Mouse (Mus musculus) CH12.LX (cell line): Measurements from ENCODE around the gene Col25a1. TPM values are rescaled to one million over a fixed set of nuclear protein-coding genes. Genes with fewer than 3 reads are reported as not detected.

Experiments
- DNase-seq: peaks from one replicate; pipeline ENCODE4 v3.0.0-alpha.2; 2013; ENCODE audit errors: extremely low read depth
- H3K27ac ChIP-seq: 2 replicates; pipeline ENCODE4 v1.5.1; 2012; ENCODE audit warnings: low read depth, mild to moderate bottlenecking, control low read depth, moderate library complexity; ENCODE audit not compliant: insufficient read depth
- H3K27me3 ChIP-seq: replicated peaks from 2 replicates; pipeline ENCODE3; 2012; ENCODE audit warnings: inconsistent platforms
- H3K36me3 ChIP-seq, 2 experiments: replicated peaks in 1 of 2; 2 replicates each; pipeline versions ENCODE3 to v1.6.1; 2012; ENCODE audit warnings: inconsistent platforms in 1 of 2, low read length in 1 of 2, mild to moderate bottlenecking in 1 of 2, mixed read lengths in 1 of 2, moderate library complexity in 1 of 2; ENCODE audit not compliant: control insufficient read depth in 1 of 2, insufficient read depth in 1 of 2
- H3K4me1 ChIP-seq, 2 experiments: 2 replicates each; pipeline ENCODE4 v1.6.1; 2012; ENCODE audit warnings: inconsistent platforms in 1 of 2, moderate library complexity in 1 of 2; ENCODE audit not compliant: insufficient read depth in 2 of 2, control insufficient read depth in 1 of 2
- H3K4me2 ChIP-seq: 2 replicates; pipeline ENCODE4 v1.6.1; 2012; ENCODE audit warnings: low read depth, mild to moderate bottlenecking, control low read depth; ENCODE audit not compliant: poor library complexity, insufficient read depth, severe bottlenecking
- H3K4me3 ChIP-seq, 3 experiments: fragments of 150-350 bp in 1 of 3; sonication (generic) in 1 of 3; replicated peaks in 1 of 3; 2 replicates each; pipeline versions ENCODE3 to v1.5.1; 2011 to 2012; ENCODE audit warnings: low read depth in 2 of 3, low read length in 2 of 3, mild to moderate bottlenecking in 2 of 3, moderate library complexity in 2 of 3, control low read depth in 1 of 3, improper control_type of control experiment in 1 of 3, inconsistent platforms in 1 of 3, mixed read lengths in 1 of 3; ENCODE audit not compliant: poor library complexity in 1 of 3
- H3K79me2 ChIP-seq: replicated peaks from 2 replicates; pipeline ENCODE4 v1.6.1; 2012; ENCODE audit warnings: mild to moderate bottlenecking, moderate library complexity; ENCODE audit not compliant: control insufficient read depth, poor library complexity, insufficient read depth, severe bottlenecking; ENCODE audit errors: extremely low read depth
- H3K9ac ChIP-seq: 2 replicates; pipeline ENCODE4 v1.6.1; 2012; ENCODE audit warnings: low read depth, mild to moderate bottlenecking, control low read depth, moderate library complexity; ENCODE audit not compliant: insufficient read depth
- H3K9me3 ChIP-seq: replicated peaks from 2 replicates; pipeline ENCODE3; 2012; ENCODE audit warnings: low read length, inconsistent platforms, mixed read lengths
- CHD1 ChIP-seq: IDR thresholded peaks from 2 replicates; pipeline ENCODE4 v1.6.1; 2012; ENCODE audit warnings: low read depth, low read length, improper control_type of control experiment, inconsistent platforms
- E2F4 ChIP-seq: IDR thresholded peaks from 2 replicates; pipeline ENCODE4 v1.6.1; 2011; ENCODE audit warnings: low read depth, low read length, improper control_type of control experiment; ENCODE audit not compliant: insufficient replicate concordance
- ELF1 ChIP-seq: IDR thresholded peaks from 2 replicates; pipeline ENCODE4 v1.6.1; 2014; ENCODE audit warnings: low read depth, mild to moderate bottlenecking, inconsistent platforms, low read length, improper control_type of control experiment
- EP300 ChIP-seq: IDR thresholded peaks from 2 replicates; pipeline ENCODE4 v1.6.1; 2011; ENCODE audit warnings: low read length, improper control_type of control experiment
- GABPA ChIP-seq: IDR thresholded peaks from 2 replicates; pipeline ENCODE4 v1.6.1; 2012; ENCODE audit warnings: low read depth, low read length, improper control_type of control experiment, inconsistent platforms; ENCODE audit not compliant: insufficient replicate concordance
- IRF4 ChIP-seq: IDR thresholded peaks from 2 replicates; pipeline ENCODE4 v1.6.1; 2014; ENCODE audit warnings: low read depth, mild to moderate bottlenecking, inconsistent platforms, low read length, improper control_type of control experiment
- JUN ChIP-seq: IDR thresholded peaks from 2 replicates; pipeline ENCODE4 v1.6.1; 2011; ENCODE audit warnings: low read depth, mild to moderate bottlenecking, low read length, improper control_type of control experiment, moderate library complexity; ENCODE audit not compliant: insufficient read depth
- JUND ChIP-seq: conservative IDR thresholded peaks from 2 replicates; pipeline ENCODE4 v1.6.1; 2011; ENCODE audit warnings: low read depth, low read length, improper control_type of control experiment
- KAT2A ChIP-seq: IDR thresholded peaks from 2 replicates; pipeline ENCODE4 v1.6.1; 2012; ENCODE audit warnings: low read length, improper control_type of control experiment, inconsistent platforms; ENCODE audit not compliant: insufficient replicate concordance
- MAZ ChIP-seq: IDR thresholded peaks from 2 replicates; pipeline ENCODE4 v1.6.1; 2012; ENCODE audit warnings: low read depth, mild to moderate bottlenecking, inconsistent platforms, low read length, improper control_type of control experiment, moderate library complexity
- NELFE ChIP-seq: IDR thresholded peaks from 2 replicates; pipeline ENCODE4 v1.6.1; 2011; ENCODE audit warnings: low read depth, low read length, improper control_type of control experiment
- NRF1 ChIP-seq: IDR thresholded peaks from 2 replicates; pipeline ENCODE4 v1.6.1; 2014; ENCODE audit warnings: low read depth, mild to moderate bottlenecking, inconsistent platforms, low read length, improper control_type of control experiment, moderate library complexity
- POLR2A ChIP-seq: IDR thresholded peaks from 2 replicates; pipeline ENCODE4 v1.6.1; 2011; ENCODE audit warnings: low read depth, mild to moderate bottlenecking, improper control_type of control experiment, low read length
- POLR2AphosphoS2 ChIP-seq: IDR thresholded peaks from 2 replicates; pipeline ENCODE4 v1.6.1; 2011; ENCODE audit warnings: low read depth, low read length, improper control_type of control experiment
- RCOR1 ChIP-seq: conservative IDR thresholded peaks from 2 replicates; pipeline ENCODE4 v1.6.1; 2012; ENCODE audit warnings: low read depth, mild to moderate bottlenecking, inconsistent platforms, low read length, improper control_type of control experiment
- SIN3A ChIP-seq: IDR thresholded peaks from 2 replicates; pipeline ENCODE4 v1.6.1; 2012; ENCODE audit warnings: low read length, improper control_type of control experiment, inconsistent platforms
- TCF12 ChIP-seq: IDR thresholded peaks from 2 replicates; pipeline ENCODE4 v1.6.1; 2014; ENCODE audit warnings: low read depth, mild to moderate bottlenecking, inconsistent platforms, low read length, improper control_type of control experiment
- UBTF ChIP-seq: IDR thresholded peaks from 2 replicates; pipeline ENCODE4 v1.6.1; 2012; ENCODE audit warnings: low read depth, mild to moderate bottlenecking, inconsistent platforms, low read length, improper control_type of control experiment, moderate library complexity
- USF2 ChIP-seq: conservative IDR thresholded peaks from 2 replicates; pipeline ENCODE4 v1.6.1; 2011; ENCODE audit warnings: low read depth, low read length, improper control_type of control experiment
- ZMIZ1 ChIP-seq: IDR thresholded peaks from 2 replicates; pipeline ENCODE4 v1.6.1; 2012; ENCODE audit warnings: low read depth, mild to moderate bottlenecking, inconsistent platforms, low read length, improper control_type of control experiment
- ZNF384 ChIP-seq: IDR thresholded peaks from 2 replicates; pipeline ENCODE4 v1.6.1; 2012; ENCODE audit warnings: low read depth, low read length, improper control_type of control experiment, inconsistent platforms
- dilution Hi-C: fragments of 300-500 bp; cut with MboI; formaldehyde crosslinking; loops from 2 replicates; pipeline ENCODE4 v1.14.3; 2020; ENCODE audit warnings: low sequenced_read_pairs; ENCODE audit not compliant: extremely low pct_unique_long_range_greater_than_20kb, extremely low pct_ligation_motif_present
- in situ Hi-C: fragments of 300-500 bp; cut with MboI; formaldehyde crosslinking; loops from 3 replicates; pipeline ENCODE4 v1.14.3; 2019; ENCODE audit warnings: low sequenced_read_pairs, low pct_ligation_motif_present, low pct_unique_long_range_greater_than_20kb, mixed read lengths
- polyA plus RNA-seq: library from polyadenylated mRNA; unstranded; fragments of >175 nt; gene quantifications from 2 replicates; pipeline ENCODE4 v1.2.1, GENCODE M21; 2012; ENCODE audit warnings: low read depth; ENCODE audit not compliant: insufficient read length
- total RNA-seq, 2 experiments: library from RNA; depleted of rRNA; stranded (reverse); fragments of 300-350 nt in 1 of 2; fragments of >200 nt in 1 of 2; gene quantifications; 2 replicates each; pipeline ENCODE4 v1.2.3; 2012 to 2014

Col25a1 gene
- total and polyA plus RNA-seq, 3 experiments: not detected

- no peak for DNase-seq
- no peak overlapping the region for H3K9ac ChIP-seq
- dilution Hi-C loops: no loop called here
- H3K4me3 ChIP-seq: no peak overlapping the region
- H3K79me2 ChIP-seq: no peaks in the 10 kb centered on the region
- H3K4me1 ChIP-seq: 0 out of 4 replicates have a peak, but pooled peaks cover 0 to 3% of the 10 kb centered on the region in 2 experiments
- H3K27ac ChIP-seq: no peak overlapping the region
- in situ Hi-C loops: no loop called here
- H3K36me3 ChIP-seq: no peaks in the 10 kb centered on the region
- no peaks in the 10 kb centered on the region for H3K9me3 ChIP-seq
- no peak overlapping the region for H3K4me2 ChIP-seq
- H3K27me3 ChIP-seq: no peaks in the 10 kb centered on the region
- TF ChIP-seq RCOR1: no peak
- TF ChIP-seq ELF1: no peak
- TF ChIP-seq KAT2A: no peak
- no peak for TF ChIP-seq MAZ
- TF ChIP-seq UBTF: no peak
- TF ChIP-seq JUND: no peak
- no peak for TF ChIP-seq IRF4
- no peak for TF ChIP-seq CHD1
- no peak for TF ChIP-seq JUN
- TF ChIP-seq NRF1: no peak
- no peak for TF ChIP-seq EP300
- no peak for TF ChIP-seq ZNF384
- TF ChIP-seq ZMIZ1: no peak
- no peak for TF ChIP-seq TCF12
- no peak for TF ChIP-seq SIN3A
- no peak for TF ChIP-seq POLR2A
- TF ChIP-seq POLR2AphosphoS2: no peak
- TF ChIP-seq NELFE: no peak
- no peak for TF ChIP-seq E2F4
- TF ChIP-seq, all 38 proteins: peak for 0
Observed at GRCm38 (mm10) chr3:130290175-130290574, 158.9 kb downstream of the Col25a1 start.

DNA sequence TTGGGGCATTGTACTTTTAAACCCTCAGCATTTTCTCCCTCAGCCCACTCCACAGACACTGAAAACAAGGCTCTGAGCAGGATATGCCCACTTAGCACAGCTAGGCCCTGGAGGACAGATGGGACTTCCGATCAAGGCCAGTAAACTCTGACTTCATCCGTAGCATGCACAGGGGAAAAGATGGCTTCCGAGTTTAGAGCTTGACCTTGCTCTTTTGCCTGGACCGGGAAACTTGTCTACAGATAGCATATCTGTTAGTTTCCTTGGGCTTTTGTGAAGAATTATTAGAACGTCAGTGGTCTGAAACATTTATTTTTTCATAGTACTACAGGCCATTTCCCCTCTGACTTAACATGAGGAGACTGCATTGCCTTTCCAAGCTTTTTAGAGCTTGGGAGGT lies 159.4 kb downstream of the Col25a1 start:
- Histone ChIP-seq H3K9ac (no peak overlapping the region), H3K9me3 (no peaks in the 10 kb centered on the region)
- TF ChIP-seq GABPA (no peak), CHD1 (no peak), ZMIZ1 (no peak), USF2 (no peak), IRF4 (no peak)
- TF ChIP-seq, all 38 proteins: peak for 0
- dilution Hi-C loops (no loop called here), in situ Hi-C loops (no loop called here)
- no peaks in the 10 kb centered on the region for H3K79me2 ChIP-seq
- no peak overlapping the region for H3K27ac ChIP-seq
- no peak overlapping the region for H3K4me2 ChIP-seq
- H3K4me1 ChIP-seq: 0 out of 4 replicates have a peak, but pooled peaks cover 0 to 3% of the 10 kb centered on the region in 2 experiments
- H3K36me3 ChIP-seq: no peaks in the 10 kb centered on the region
- no peaks in the 10 kb centered on the region for H3K27me3 ChIP-seq
- no peak for DNase-seq
- no peak overlapping the region for H3K4me3 ChIP-seq
